Mouse (Mus musculus) hindlimb bud, embryonic 11.5 days (tissue): Measurements from ENCODE around the gene Fbxl17.

Source experiments
- DNase-seq: peaks from one replicate; pipeline ENCODE4 v3.0.0-alpha.2; 2012; ENCODE audit warnings: low read depth, low spot score; ENCODE audit errors: extremely low spot score

Fbxl17 gene

DNA sequence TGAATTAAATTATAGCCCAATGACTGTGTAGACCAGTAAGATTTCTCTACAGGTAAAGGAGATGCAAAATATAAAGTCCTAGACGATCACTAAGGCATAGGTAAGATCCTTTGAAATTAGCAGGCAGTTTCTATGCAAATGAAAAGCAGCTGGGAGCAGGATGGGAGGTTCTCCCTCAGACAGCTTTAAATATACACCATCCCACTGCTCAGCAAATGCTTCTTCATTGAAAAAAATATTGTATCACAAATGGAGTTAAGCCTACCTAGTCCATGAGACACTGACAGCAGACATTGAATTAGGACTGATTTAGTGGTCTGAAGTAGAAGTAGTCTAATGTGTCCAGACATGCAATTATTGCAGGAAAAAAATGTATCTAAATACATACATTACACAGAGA lies 327.1 kb downstream of the Fbxl17 start:
- no peak for DNase-seq

DNA sequence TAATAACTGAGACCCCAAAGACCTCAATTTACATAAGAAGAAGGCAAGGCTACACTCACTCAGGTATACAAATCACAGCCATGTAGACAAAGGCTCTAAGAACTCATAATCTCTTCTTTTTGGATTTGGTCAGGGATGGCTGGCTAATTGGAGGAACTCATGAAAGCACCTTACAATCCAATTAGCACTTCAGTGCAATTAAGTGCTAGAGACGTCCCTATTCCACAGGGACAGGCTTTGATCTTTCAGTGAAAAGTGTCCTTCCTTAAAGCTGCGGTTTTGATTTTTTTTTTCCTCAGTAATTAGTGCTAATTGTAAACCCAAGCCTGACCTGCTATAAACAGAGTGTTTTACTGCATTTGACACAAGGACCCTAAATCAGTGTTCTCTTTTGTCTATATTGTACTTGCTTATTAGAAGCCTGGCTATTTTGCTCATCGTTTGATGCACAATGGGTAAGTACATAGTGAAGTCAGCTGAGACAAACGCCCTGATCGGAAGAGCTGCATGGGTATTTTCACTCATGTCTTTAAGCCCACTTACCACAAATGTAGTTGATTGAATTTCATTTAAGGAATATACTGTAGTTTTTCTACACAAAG lies 327.8 kb downstream of the Fbxl17 start:
- no peak for DNase-seq

DNA sequence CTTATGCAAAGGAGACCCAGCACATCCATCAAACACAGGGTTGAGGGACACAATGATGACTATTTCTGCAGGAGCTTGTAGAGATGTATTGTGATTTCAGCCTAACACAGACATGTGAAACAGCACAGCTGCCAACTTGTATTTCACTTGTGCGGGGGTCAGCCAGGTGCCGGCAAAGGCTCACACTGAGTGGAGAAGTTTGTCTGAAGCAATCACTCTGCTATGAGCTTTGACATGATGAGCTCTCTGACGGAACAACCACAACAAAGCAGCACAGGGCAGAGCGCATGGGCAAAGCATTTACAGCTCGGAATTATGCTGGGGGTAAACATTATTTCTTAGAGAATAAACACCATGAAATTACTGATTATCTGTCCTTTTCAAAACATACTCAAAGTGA lies 328.6 kb downstream of the Fbxl17 start:
- DNase-seq = no peak

DNA sequence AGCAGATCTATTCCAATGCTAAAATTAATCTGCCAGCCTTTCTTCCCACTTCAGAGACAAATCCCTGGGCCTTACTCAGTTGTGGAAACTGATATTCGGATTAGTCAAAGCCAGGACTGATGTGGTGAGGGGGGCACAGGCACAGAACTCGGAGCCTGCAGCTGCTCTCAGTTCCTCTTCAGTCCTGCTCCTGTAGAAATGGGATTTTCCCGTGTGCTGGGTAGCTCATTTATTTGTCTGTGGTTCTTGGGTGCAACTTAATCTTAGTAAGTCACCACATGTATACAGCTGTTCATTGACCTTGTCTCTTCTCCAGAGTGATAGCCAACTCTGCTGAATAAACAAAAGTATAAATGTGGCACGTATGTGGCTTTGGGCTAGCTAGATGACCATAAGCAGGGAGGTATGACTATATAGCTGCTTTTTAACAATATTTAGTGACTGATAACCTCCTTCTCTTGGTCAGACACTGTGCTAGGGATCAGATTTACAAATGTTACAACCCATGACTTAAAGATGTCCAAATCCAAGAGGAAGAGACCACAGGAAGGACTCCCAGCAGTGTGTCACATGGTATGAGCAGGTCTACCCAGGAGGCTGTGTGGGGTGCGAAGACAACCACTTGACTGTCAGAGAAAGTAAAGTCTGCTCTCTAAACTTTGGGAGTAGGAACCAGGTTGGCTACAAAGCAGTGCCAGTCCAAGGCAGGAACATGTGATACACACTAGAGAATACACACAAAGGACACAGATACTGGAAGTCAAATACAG lies 331.6 kb downstream of the Fbxl17 start:
- DNase-seq = no peak

DNA sequence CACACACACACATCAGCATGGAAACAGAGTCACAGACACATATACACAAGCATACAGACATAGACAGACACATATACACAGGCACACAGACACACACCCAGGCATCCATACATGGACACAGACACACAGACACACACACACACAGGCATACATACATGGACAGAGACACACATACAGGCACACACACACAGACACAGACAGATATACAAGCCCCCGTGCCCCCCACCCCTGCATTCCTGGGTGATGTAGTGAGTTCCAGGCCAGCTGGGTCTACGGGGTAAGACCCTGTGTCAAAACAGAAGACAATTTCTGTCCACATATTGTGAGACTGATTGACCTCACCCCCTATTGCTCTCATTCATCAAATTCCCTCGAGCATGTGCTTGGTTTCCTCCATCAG lies 332.6 kb downstream of the Fbxl17 start:
- DNase-seq = no peak

DNA sequence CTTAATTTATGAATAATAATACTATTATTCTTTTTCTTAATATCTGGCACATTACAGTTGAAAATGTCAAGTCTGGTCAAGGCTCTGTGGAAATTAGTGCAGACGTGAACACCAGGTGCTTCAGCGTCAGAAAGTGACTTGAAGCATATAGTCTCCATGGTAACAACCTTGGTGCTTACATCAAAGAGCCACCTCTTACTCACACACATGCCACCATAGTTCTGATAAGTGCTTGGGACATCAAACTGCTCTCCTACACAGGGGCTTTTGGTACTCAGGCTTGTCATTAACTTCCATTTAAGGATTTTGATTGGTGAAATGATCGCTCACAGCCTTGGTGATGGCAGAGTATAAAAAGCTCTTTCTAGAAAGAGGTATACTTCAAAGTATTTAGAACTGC lies 333.1 kb downstream of the Fbxl17 start:
- DNase-seq = no peak

DNA sequence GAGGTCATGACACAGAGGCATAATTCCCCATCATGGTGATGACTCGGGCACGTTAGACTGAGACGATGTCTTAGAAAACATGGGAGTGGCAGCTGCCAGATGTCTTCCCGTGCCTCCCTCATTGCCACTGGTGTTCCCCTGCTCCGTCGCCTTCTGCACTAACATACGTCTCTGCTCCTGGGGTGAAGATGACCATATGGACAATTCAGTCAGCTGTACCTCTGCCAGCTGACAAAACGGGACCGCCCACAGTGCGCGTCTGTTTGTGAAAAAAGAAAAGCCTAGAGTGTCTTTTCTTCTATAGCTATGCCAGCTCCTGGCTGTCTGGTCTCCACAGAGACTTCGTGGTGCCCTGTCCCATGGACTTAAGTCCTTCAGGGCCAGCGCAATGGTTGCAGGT lies 334.0 kb downstream of the Fbxl17 start:
- no peak for DNase-seq

DNA sequence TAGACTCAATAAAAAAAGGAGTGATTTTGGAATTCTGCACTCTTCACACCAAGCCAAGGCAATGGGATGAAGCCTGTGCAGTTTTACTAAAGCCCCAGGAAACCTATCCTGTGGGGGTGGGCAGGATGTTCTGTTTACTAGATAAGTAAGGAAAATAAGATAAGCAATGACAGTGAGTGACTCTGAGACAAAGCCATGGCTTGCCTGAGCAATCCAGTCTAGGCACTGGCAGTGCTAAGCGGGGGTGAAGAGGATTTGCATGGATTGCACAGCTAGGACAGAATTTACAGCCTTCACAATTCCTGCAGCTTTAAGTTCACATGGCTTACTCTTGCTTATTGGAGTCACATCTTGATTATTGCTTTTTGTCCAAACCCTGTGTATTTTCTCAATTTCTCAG lies 335.5 kb downstream of the Fbxl17 start:
- DNase-seq = no peak

DNA sequence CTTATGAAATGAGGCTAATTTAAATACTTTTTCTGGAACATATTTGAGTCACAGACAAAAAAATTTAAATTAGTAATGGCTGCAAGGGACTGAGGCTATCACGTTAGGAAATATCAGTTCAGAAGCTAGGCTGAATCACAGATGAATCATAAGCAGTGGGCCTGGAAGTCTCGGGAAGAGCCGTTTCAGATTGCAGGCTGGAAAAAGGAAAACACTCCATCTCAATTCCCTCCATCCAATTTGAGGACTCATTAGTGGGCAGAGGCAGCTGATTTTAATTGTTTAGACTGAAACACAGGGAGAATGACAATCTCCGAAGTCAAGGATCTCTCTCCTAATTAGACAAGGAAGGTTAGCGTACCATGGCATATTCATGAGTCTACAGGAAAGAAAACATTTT lies 337.9 kb downstream of the Fbxl17 start:
- DNase-seq = no peak

DNA sequence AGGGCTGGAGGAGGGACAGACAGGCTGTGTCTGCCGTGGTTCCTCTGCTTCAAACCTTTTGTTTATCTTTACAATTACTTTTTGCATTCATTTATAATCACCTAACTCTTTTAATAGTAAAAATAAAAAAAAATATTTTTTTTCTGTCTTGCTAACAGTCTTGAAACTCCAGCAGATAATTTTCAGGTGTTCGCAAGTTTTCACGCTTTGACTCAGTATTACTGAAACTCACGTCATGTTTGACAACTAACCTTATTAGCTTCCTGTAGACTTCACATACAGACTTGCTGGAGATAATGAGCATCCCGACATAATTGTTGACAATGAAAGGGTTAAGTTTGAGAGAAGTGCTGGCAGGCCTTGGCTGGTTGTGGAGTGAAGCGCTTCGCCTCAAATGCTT lies 340.6 kb downstream of the Fbxl17 start:
- DNase-seq = no peak

DNA sequence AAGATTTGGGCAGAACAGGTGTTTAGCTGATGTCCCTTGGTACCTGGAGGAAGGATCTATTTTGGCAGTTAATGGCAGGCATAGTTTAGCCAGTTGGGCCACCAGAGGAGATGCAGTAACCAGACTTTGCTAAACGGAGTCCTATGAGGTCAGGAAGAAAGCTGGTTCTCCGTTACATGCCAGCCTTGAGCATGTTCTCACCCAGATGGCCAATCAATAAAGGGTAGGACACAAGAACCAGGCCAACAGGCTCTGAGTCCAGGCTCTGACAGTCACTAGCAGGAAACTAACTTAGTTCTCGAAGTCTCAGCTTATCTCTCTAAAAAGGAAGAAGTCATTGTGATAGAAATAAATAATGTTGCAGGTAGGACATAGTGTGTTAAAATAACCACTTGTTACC lies 341.4 kb downstream of the Fbxl17 start:
- DNase-seq = no peak

DNA sequence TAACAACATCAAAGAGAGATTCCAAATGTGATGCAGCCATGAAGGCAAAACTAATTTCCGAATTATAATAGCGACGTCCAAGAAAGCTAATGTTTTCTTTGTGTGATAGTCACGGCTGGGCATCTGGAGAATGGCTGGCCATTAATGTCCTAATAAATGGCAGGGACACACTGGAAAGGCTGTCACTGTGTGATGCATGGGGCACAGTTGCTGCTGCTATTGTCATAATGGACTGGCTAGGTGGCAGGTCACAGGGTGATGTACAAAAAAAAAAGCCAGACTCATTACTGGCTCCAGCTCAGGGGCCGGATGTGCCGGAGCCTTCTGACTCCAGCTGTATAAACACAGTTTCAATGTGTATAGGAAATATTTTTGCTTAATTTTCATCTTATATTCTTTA lies 341.9 kb downstream of the Fbxl17 start:
- DNase-seq = no peak

DNA sequence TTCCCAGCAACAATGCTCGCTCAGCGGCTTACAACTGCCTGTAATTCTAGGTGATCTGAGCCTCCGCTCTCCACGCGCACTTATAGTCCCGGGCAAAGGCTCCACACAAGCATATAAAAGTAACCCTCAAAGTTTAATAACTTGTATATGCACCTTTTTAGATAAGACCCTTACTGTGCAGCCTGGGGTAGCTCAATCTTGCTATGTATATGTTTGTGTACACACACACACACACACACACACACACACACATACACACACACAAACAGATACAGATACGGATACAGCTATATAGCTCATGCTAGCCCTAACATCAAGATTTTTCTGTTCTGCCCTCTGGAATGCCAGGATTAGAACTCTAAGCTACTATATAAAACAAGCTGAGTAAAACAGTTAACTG lies 342.8 kb downstream of the Fbxl17 start:
- DNase-seq = no peak

DNA sequence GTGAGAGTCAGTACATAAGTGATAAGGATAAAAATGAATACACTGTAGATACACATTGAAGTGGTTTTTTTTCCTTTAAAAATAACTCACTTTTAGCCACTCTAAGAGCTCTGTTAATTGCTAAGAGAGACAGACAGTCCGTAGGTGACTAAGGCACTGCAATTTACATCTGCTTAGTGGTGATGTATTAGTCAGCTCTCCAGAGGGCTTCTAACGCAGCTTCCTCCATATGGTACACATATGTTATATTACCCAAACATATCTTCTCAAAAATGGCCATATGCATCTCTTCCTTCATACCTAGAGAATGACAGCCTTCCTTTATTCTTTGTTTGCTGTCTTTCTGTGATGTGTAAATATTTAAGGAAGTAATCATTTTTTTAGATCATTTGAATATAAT lies 353.3 kb downstream of the Fbxl17 start:
- DNase-seq = no peak

DNA sequence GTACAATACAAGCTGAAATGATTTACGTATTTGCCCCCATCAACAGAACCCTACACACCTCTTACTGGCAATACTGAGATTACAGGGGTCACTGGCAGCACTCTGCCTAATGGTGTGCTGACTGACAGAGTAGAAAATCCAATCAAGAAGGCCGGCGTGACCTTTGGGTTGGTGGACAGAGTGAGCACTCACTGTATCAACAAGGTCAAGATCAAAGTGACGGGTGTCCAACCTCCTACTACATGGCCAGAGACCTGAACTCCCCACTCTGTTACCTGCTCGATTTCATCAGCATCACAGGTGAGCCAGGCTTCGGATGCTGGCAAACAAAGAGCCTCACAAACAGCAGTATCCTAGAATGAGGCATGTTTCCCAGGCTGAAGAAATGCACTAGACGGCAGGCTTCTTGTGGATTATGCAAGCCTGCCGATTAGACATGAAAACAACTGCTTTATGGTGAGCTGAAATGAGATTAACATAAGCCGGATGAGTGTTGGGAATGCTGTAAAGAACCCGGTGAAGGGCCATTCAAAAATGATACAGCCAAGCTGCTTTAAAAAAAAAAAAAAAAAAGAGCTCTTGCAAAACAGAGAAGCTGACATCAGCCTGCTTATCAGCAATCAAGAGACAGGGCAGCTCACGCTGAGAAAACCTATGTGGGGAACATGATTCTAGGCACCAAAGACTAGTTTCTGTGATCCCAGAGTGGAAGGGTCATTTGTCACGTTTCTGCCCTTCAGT lies 353.9 kb downstream of the Fbxl17 start:
- DNase-seq = no peak

DNA sequence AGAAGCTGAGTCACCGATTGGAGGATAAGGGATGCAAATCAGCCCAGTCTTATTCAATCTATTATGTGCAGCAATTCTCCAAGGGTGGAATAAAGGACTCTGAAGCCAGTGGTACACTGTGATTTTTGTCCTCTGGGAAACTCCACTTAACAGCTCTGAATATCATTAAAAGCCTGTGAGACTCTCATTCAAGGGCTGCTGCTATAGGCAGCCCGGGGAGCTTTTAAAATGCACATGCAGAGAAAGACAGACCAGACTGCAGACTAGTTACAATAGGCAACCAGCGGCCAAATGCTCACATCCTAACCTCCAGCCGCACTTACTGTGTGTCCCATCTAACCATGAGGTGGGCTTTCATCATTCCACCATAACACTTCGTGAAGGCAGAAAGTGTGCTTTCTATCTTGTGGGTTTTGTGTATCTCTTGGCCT lies 354.5 kb downstream of the Fbxl17 start:
- DNase-seq = no peak

DNA sequence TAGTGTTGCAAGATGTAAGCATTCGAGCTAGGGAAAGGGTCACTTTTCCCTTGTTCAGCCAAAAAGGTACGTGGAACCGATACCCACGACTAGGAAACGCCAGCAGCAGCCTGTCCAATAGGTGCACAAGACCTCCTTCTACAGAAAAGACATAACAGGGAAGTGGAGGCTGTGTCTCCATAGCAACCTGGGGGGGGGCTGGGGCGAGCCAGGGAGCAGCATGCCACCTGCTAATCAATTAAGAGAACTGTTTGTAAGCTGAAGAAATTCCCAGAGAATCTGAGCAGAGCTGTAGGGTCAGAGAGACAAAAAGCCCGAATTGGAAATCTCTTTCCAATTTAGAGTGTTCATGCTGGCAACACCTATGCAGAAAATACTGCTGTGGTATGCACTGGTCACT lies 356.0 kb downstream of the Fbxl17 start:
- DNase-seq = no peak

DNA sequence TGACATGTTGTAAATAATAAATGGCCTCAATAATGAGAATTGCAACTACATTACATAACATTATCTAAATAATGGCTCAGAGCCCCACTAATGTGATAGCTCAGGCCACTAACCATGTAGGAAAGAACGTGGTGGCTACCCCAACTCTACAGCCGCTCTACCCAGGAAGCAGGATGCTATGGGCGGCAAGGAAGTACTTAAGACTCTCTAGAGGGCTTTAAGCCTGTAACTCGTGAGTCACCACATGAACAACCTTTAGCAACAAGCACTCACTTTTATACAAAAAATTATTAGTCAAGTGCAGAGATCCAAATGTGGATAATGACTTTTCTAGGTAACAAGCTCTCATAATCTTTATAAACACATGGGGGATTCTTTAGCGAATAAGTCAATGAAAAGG lies 365.0 kb downstream of the Fbxl17 start:
- no peak for DNase-seq

DNA sequence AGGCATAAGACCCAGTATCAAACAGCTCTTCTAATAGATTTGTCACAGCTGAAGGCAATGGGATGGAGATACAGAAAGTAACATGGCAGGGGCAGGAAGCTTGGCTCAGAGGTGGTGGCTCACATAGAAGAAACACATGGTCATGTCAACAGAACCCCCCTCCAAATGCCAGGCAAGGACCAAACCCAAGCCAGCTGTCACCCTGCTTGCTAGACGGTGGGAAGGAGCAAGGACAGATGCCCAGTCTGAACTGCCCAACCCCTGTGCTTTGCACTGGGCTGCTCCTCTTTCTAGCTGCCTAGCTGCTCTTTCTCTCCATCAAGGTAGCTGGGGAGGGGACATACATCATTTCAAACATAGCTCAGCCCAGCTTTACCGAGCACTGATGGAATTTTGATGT lies 377.4 kb downstream of the Fbxl17 start:
- no peak for DNase-seq

DNA sequence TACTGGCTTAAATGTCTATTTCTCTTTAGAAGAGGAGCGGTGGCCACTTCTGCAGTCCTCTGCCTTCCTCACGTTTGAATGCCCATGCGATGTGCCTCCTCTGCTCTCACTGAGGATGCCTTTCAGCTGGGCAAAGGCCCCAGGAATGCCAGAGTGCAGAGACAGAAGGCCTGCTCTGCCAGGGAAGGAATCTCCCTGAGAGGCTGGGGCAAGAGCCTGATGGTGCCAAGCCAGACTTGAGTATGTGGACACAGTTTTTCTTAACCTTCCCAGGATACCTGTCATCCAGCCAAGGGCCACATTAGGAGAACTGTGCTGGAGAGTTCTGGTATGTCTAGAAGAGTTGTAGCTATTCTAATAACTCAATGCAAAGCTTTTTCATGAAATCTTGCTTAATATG lies 380.1 kb downstream of the Fbxl17 start:
- no peak for DNase-seq

DNA sequence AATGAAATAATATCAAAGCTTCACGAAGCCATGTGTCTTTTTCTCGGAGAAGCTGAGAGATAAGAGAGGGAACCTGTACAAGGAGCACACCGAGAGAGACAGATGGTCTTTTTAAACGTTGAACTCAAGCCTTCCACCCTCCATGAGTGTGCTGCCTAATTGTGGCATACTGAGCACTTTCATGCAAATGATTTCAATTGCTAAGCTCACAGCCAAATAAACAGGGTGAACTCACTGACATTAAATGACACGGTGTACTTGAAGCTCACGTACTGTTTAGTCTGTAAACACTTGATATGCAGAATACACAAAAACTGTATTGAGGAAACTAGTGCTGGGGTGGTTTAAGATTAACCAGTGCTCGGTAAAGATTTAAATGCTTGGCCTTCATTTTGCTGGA lies 380.7 kb downstream of the Fbxl17 start:
- no peak for DNase-seq

DNA sequence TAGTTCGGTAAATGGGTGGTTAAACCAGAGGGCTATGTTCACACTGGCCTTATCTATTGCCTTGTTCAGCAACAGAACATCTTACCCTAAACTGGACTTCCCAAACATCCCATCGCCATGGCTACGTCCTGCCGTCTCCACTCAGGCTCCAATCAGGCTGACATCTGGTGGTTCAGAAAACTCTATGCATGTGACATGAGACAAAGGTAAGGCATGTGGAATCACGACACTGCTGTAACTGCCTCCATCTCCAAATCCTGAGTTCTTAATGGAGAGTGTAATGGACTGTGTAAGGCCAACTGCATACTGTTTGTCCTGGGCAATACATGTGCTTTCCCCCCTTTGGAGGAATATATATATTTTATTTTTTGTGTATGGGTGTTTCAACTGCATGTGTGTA lies 382.7 kb downstream of the Fbxl17 start:
- DNase-seq = no peak
